Mouse (Mus musculus) forebrain, embryonic 14.5 days (tissue): ENCODE results near the gene Klhl9. TPM values are rescaled to one million over a fixed set of nuclear protein-coding genes. Genes with fewer than 3 reads are reported as not detected.

Experiments used
- ATAC-seq: fragments of 200-750 bp; cut with Nextera tagmentation; 2 replicates; pipeline ENCODE4 v1.8.0; 2017; ENCODE audit warnings: mild to moderate bottlenecking, moderate library complexity
- DNase-seq: peaks from one replicate; pipeline ENCODE4 v3.0.0-alpha.2; 2015; ENCODE audit warnings: low spot score
- H3K27ac ChIP-seq: fragments of 300-500 bp; sonication (generic); 2 replicates; pipeline ENCODE4 v1.5.1; 2014; ENCODE audit warnings: low read depth, mild to moderate bottlenecking, control low read depth, low read length, moderate library complexity
- H3K27me3 ChIP-seq: fragments of 300-500 bp; sonication (generic); replicated peaks from 2 replicates; pipeline ENCODE4 v1.6.1; 2014; ENCODE audit warnings: low read length, control low read depth, mixed read lengths; ENCODE audit not compliant: control insufficient read depth, insufficient read depth
- H3K36me3 ChIP-seq: fragments of 300-500 bp; sonication (generic); 2 replicates; pipeline ENCODE4 v1.6.1; 2014; ENCODE audit warnings: low read length, control low read depth; ENCODE audit not compliant: control insufficient read depth, insufficient read depth
- H3K4me1 ChIP-seq: fragments of 300-500 bp; sonication (generic); 2 replicates; pipeline ENCODE4 v1.6.1; 2014; ENCODE audit warnings: antibody characterized with exemption, low read length, control low read depth; ENCODE audit not compliant: control insufficient read depth, insufficient read depth
- H3K4me2 ChIP-seq: fragments of 300-500 bp; sonication (generic); 2 replicates; pipeline ENCODE4 v1.6.1; 2014; ENCODE audit warnings: mild to moderate bottlenecking, control low read depth, low read length
- H3K4me3 ChIP-seq: fragments of 300-500 bp; sonication (generic); 2 replicates; pipeline ENCODE4 v1.5.1; 2014; ENCODE audit warnings: low read depth, low read length, control low read depth
- H3K9ac ChIP-seq: fragments of 300-500 bp; sonication (generic); 2 replicates; pipeline ENCODE4 v1.6.1; 2014; ENCODE audit warnings: mild to moderate bottlenecking, low read length, control low read depth, moderate library complexity
- H3K9me3 ChIP-seq: fragments of 300-500 bp; sonication (generic); replicated peaks from 2 replicates; pipeline ENCODE4 v1.6.1; 2016; ENCODE audit warnings: low read length, control low read depth, mixed read lengths; ENCODE audit not compliant: control insufficient read depth
- WGBS: fragments of 180-500 bp; shearing (Covaris S2); extraction: QIAGEN DNeasy Blood & Tissue Kit; methylation state at CpG from one replicate; pipeline ENCODE4 v1.1.7; 2014; 5-methylcytosine and 5-hydroxymethylcytosine counted together
- polyA plus RNA-seq: library from polyadenylated mRNA; unstranded; fragments of >200 nt; fragmentation: Nextera tagmentation; extraction: Ambion mirVana; gene quantifications from 2 replicates; pipeline ENCODE4 v1.2.1, GENCODE M21; 2014

Gene Klhl9
- polyA plus RNA-seq, 1 experiment from 2014 or later: 145 TPM

GRCm38 (mm10) chr4:88676824-88677223 lies 45.4 kb downstream of the Klhl9 start, which contains the start of gene Ifna16:
Ifna16 (minus strand) TSS chr4:88676924.
- 90% methylated on average over 1 of the region's 1 CpGs for WGBS
- H3K27me3 ChIP-seq: no peaks in the 10 kb centered on the region

More at GRCm38 (mm10) chr4:88676824-88677223, 45.4 kb downstream of the Klhl9 start, which contains the start of gene Ifna16:
- no peaks in the 10 kb centered on the region for H3K4me1 ChIP-seq
- H3K27ac ChIP-seq: no peak within 1 kb of the TSS
- H3K9me3 ChIP-seq: no peaks in the 10 kb centered on the region
- no peak within 1 kb of the TSS for H3K4me2 ChIP-seq
- no peaks in the 10 kb centered on the region for H3K36me3 ChIP-seq
- no peak within 1 kb of the TSS for H3K9ac ChIP-seq
- no peak within 1 kb of the TSS for H3K4me3 ChIP-seq
- DNase-seq: no peak
- no peak for ATAC-seq

Other genes starting within 250 kb of the Klhl9 start
- gene Ifnb1, start 199.7 kb downstream of the Klhl9 start, polyA plus RNA-seq: not detected in 2 replicates
- gene Ifna15, start 164.2 kb downstream of the Klhl9 start, polyA plus RNA-seq: not detected in 2 replicates
- gene Ifna14, start 150.7 kb downstream of the Klhl9 start, polyA plus RNA-seq: not detected in 2 replicates
- not detected in 2 replicates for gene Ifna9, start 130.1 kb downstream of the Klhl9 start, polyA plus RNA-seq
- not detected in 2 replicates for gene Ifna12, start 119.1 kb downstream of the Klhl9 start, polyA plus RNA-seq
- not detected in 2 replicates for gene C87499, start 88.1 kb downstream of the Klhl9 start, polyA plus RNA-seq
- gene Ifna13, start 78.0 kb downstream of the Klhl9 start, polyA plus RNA-seq: not detected in 2 replicates
- not detected in 2 replicates for gene Ifna16, start 45.5 kb downstream of the Klhl9 start, polyA plus RNA-seq
- gene Ifna2, start 38.6 kb downstream of the Klhl9 start, polyA plus RNA-seq: not detected in 2 replicates
- not detected in 2 replicates for gene Ifnab, start 31.1 kb downstream of the Klhl9 start, polyA plus RNA-seq
- 2.0 and 2.3 TPM in 2 replicates for gene Gm26566, start 660 bp downstream of the Klhl9 start, polyA plus RNA-seq
- not detected in 2 replicates for gene Gm13271, start 32.4 kb upstream of the Klhl9 start, polyA plus RNA-seq
- not detected in 2 replicates for gene Gm13283, start 37.7 kb upstream of the Klhl9 start, polyA plus RNA-seq
- not detected in 2 replicates for gene Gm13290, start 51.4 kb upstream of the Klhl9 start, polyA plus RNA-seq
- not detected in 2 replicates for gene Gm13289, start 54.5 kb upstream of the Klhl9 start, polyA plus RNA-seq
- gene Gm13272, start 57.4 kb upstream of the Klhl9 start, polyA plus RNA-seq: not detected in 2 replicates
- not detected in 2 replicates for gene Ifnz, start 59.7 kb upstream of the Klhl9 start, polyA plus RNA-seq
- not detected in 2 replicates for gene Gm13276, start 63.2 kb upstream of the Klhl9 start, polyA plus RNA-seq
- gene Gm13277, start 66.2 kb upstream of the Klhl9 start, polyA plus RNA-seq: not detected in 2 replicates
- not detected in 2 replicates for gene Gm13278, start 69.1 kb upstream of the Klhl9 start, polyA plus RNA-seq
- gene Gm13275, start 72.0 kb upstream of the Klhl9 start, polyA plus RNA-seq: not detected in 2 replicates
- not detected in 2 replicates for gene Gm13279, start 74.9 kb upstream of the Klhl9 start, polyA plus RNA-seq
- gene Gm13285, start 77.2 kb upstream of the Klhl9 start, polyA plus RNA-seq: 0.13 and 0.17 TPM in 2 replicates
- gene Gm13287, start 80.8 kb upstream of the Klhl9 start, polyA plus RNA-seq: not detected in 2 replicates
- gene Gm13288, start 83.1 kb upstream of the Klhl9 start, polyA plus RNA-seq: not detected in 2 replicates
- not detected in 2 replicates for gene Ifna7, start 93.8 kb upstream of the Klhl9 start, polyA plus RNA-seq
- not detected in 2 replicates for gene Ifna11, start 97.5 kb upstream of the Klhl9 start, polyA plus RNA-seq
- not detected in 2 replicates for gene Ifna6, start 105.0 kb upstream of the Klhl9 start, polyA plus RNA-seq
- not detected in 2 replicates for gene Ifna5, start 113.1 kb upstream of the Klhl9 start, polyA plus RNA-seq
- gene Ifna4, start 119.4 kb upstream of the Klhl9 start, polyA plus RNA-seq: not detected in 2 replicates
- not detected in 2 replicates for gene Ifna1, start 127.6 kb upstream of the Klhl9 start, polyA plus RNA-seq
- gene Ifne, start 157.7 kb upstream of the Klhl9 start, polyA plus RNA-seq: not detected in 2 replicates